Mouse (Mus musculus) cerebellum, postnatal 10 days (tissue): ENCODE measurements around the gene Col2a1.

Source experiments
- DNase-seq, 2 experiments: peaks; one replicate each; pipeline ENCODE4 v3.0.0; 2021; ENCODE audit warnings: mixed read lengths in 2 of 2

The Col2a1 gene

GRCm38 (mm10) chr15:98002113-98002990 lies 2.1 kb downstream of the Col2a1 start:
- DNase-seq = peak in 1 of 2 experiments; percentile 49

GRCm38 (mm10) chr15:98001321-98002112 lies 3.0 kb downstream of the Col2a1 start:
- peak in 1 of 2 experiments; percentile 33 for DNase-seq

GRCm38 (mm10) chr15:97999991-98000390 lies 4.5 kb downstream of the Col2a1 start:
- DNase-seq = no peak

- DNase-seq = no peak
Measured at GRCm38 (mm10) chr15:97999546-97999945, 4.9 kb downstream of the Col2a1 start.

- peak; percentile 83 to 88 for DNase-seq
Measured at GRCm38 (mm10) chr15:97996716-97997256, 7.7 kb downstream of the Col2a1 start.

GRCm38 (mm10) chr15:97992712-97993286 lies 11.7 kb downstream of the Col2a1 start:
- DNase-seq = peak; percentile 89 to 91

GRCm38 (mm10) chr15:97992027-97992711 lies 12.3 kb downstream of the Col2a1 start:
- DNase-seq = peak; percentile 57 to 60

GRCm38 (mm10) chr15:97991285-97991895 lies 13.1 kb downstream of the Col2a1 start:
- DNase-seq = no peak

- DNase-seq = no peak
Measured at GRCm38 (mm10) chr15:97990721-97991120, 13.8 kb downstream of the Col2a1 start.

GRCm38 (mm10) chr15:97990124-97990523 lies 14.4 kb downstream of the Col2a1 start:
- DNase-seq = peak; percentile 39 to 51

- no peak for DNase-seq
Measured at GRCm38 (mm10) chr15:97989544-97989943, 15.0 kb downstream of the Col2a1 start.

GRCm38 (mm10) chr15:97981560-97981959 lies 22.9 kb downstream of the Col2a1 start:
- DNase-seq = no peak

- DNase-seq = no peak
Measured at GRCm38 (mm10) chr15:97973248-97974005, 31.1 kb downstream of the Col2a1 start.

- DNase-seq = no peak
Measured at GRCm38 (mm10) chr15:97972580-97972979, 31.9 kb downstream of the Col2a1 start.

GRCm38 (mm10) chr15:97970299-97970698 lies 34.2 kb downstream of the Col2a1 start:
- peak; percentile 63 to 69 for DNase-seq

- peak in 1 of 2 experiments; percentile 30 for DNase-seq
Measured at GRCm38 (mm10) chr15:97965311-97966045, 39.0 kb downstream of the Col2a1 start.

GRCm38 (mm10) chr15:97964836-97965187 lies 39.7 kb downstream of the Col2a1 start:
- peak; percentile 62 to 67 for DNase-seq

- peak; percentile 96 for DNase-seq
Measured at GRCm38 (mm10) chr15:97963989-97964835, 40.3 kb downstream of the Col2a1 start, which contains the start of gene Tmem106c. Gene Tmem106c, plus strand, starts transcription at chr15:97964200.

GRCm38 (mm10) chr15:97963329-97963988 lies 41.0 kb downstream of the Col2a1 start:
- DNase-seq = no peak
